Mouse (Mus musculus) telencephalon, adult 2 months (tissue): Measurements from ENCODE around the gene Tnfsf15.

Source experiments
- DNase-seq: peaks from one replicate; pipeline ENCODE4 v3.0.0-alpha.2; 2011; ENCODE audit warnings: low read depth, low spot score

Gene Tnfsf15

DNA sequence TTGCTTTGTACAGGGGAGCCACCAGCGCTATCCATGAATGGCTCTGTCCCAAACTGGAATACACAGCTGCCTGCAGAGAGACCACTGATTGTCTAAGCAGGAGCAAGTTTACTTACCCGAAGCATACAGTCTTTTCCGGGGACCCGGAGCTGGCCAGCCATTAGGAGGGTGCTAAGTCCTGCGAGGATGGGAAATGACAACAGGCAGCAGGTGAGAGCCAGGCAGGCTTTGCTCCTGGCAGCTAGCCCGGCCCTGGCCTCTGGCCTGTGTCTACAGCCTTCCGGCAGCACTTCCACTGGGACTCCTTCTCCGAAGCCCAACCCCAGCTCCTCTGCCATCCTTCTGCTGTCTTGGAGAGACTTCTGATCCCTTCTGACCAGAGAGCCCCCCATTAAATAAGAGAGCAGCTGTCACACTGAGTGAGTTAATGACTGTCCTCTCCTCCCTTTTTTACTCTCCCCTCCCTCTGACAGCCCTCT lies at the start of gene Tnfsf15:
Gene Tnfsf15, minus strand, starts transcription at position 421 of the 479 bp plus-strand sequence.
- no peak for DNase-seq

- no peak for DNase-seq
Observed at GRCm38 (mm10) chr4:63792328-63792727, 47.4 kb upstream of the Tnfsf15 start.

GRCm38 (mm10) chr4:63785466-63785865 lies 40.6 kb upstream of the Tnfsf15 start:
- no peak for DNase-seq

GRCm38 (mm10) chr4:63783826-63784225 lies 38.9 kb upstream of the Tnfsf15 start:
- no peak for DNase-seq

DNA sequence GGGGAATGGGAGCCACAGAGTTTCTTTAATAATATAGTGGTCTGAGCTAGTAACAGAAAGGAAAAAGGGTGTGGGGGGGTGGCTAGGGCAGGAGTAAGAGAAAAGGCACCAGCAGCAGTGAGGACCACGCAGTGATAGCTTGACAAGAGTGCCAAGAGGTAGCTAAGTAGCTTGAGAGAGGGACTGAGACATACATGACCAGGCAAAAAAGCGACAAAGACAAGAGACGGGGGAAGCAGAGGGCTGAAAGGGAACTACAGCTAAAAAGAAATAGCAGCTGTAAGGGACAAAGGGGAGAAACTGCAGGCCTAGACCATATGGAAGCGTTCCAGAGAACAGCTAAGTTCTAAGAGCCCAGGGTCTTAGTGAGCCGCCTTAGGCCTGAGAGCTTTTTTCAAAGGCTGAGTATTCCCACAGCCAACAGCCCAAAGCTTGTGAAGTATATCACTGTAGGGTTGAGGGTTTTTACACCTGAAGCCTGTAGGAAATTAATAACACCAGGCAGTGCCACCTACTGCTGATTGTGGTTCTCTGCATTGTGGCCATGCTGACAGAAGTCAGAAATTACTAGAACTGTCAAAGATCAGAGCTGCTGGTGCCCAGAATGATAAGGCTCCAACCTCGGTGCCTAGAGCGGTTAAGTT lies 38.2 kb upstream of the Tnfsf15 start:
- DNase-seq: no peak

GRCm38 (mm10) chr4:63777223-63777622 lies 32.3 kb upstream of the Tnfsf15 start:
- DNase-seq: no peak

DNA sequence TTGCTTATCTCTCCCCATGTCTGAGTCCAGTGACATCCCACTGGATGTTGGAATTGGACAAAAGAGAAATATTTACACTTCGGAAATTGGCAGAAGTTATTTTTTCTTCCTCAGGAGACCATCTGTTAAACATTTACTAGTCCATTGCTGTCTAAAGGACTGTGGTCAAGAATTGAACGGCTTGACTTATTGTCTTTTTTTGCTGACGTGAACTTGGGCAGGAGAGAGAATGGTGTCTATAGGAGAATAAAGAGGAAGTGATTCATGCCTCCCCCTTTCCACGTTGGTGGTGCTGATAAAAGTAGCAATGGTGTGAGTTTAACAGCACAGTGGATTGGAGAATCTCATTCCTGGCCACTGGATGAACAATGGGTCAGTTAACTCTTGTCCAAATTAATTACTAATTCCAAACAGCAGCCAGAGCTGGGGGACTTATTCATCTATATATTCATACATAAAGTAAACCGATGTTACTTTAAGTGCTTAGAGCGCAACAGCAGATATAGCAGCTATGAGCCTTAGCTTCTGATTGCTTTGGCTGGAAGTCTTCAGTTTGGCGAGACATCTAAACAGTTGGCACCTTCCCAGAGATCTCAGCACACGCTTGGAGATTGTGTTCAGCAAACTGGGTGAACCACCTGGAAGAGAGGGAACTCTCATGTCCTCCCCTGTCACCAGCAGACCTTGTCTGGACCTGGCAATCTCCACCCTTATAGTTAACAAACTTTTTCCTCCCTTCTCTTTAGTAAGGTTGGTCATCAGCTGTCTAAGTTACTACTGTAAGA lies 28.6 kb upstream of the Tnfsf15 start:
- no peak for DNase-seq

DNA sequence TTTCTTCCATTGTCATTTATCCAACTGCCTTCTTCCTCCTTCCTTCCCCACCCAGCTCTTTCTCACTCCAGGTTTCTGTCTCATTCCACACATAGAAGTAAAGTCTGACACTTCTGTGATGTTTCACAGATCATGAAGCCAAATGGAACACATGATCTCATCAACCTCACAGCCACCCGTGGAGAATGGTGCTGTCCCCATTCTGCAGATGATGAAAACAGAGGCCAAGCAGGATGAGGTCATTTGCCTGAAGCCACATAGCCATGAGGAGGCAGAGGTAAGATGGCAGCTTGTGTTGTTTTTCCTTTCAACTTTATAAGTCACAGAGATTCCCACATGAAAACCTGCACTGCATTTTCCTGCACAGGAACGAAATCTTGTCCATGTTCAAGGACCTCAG lies 27.6 kb upstream of the Tnfsf15 start:
- no peak for DNase-seq

DNA sequence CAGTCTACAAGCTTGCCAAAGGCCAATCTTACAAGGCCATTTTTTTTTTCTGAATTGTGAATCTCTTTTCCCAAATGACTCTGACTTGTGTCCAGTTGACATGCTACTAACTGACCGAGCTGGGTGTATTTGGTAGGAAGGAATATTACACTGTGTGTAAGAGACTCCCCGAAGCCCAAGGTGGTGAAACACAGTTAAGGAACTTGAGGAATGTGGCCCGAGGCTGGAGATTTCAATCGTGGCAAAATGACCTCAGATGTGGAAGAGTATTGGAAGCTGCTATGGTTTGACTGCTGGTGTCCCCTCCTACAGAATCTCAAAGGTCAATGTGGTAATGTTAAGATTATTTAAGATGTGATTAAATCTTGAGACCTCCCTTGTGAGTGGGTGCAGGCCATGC lies 26.4 kb upstream of the Tnfsf15 start:
- DNase-seq: no peak

DNA sequence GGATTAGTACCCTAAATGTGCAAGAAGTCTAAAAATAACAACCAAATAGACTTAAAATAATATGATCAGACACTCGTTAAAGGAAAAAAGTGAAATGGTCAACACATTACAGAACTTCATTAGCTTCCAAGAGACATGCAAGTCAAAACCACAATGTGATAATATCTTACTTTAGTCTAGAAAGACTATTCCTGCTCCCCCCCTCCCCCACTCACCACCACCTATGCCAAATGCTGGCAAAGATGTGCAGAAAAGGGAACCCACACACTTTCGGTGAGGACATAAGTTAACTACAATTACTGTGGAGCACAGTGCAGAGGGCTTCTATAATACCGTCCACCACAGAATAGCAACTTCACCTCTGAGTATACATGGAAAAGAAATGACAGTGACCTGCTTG lies 24.2 kb upstream of the Tnfsf15 start:
- DNase-seq: no peak

DNA sequence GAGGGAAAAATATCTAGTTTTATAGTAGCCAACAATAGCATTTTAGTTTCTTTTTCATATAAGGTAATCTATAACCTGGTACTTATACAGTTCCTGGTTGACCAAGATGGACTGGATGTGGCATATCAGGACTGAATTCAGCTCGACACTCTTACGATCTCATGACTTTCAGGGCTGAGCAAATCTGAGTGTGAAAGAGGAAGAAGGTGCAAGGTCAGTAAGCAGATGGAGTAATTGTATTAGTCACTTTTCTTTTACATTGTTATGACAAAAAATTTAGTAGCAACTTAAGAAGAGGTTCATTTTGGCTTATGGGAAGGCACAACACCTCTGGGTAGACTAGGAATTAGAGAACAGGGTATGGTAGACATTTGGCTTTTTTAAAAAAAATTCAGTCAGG lies 20.1 kb upstream of the Tnfsf15 start:
- no peak for DNase-seq

DNA sequence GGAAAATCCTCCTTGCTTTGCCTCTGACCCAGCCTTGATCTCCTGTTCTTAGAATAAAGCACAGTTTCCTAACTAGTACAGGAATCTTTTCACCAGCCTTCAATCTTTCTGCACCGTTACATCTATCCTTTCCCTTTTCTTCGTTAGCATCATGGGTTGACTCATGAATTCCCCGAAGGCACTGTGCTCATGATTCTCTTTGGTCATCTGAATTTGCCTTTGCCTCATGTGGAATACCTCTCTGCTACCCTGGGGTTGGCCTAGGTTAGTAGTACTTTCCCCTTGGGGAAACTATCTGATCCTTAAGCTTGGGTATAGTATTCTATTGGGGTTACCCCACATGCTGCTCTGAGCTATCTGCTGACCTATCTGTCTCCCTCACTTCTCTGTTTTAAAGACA lies 15.0 kb upstream of the Tnfsf15 start:
- no peak for DNase-seq

- no peak for DNase-seq
Observed at GRCm38 (mm10) chr4:63757527-63758154, 12.7 kb upstream of the Tnfsf15 start.

DNA sequence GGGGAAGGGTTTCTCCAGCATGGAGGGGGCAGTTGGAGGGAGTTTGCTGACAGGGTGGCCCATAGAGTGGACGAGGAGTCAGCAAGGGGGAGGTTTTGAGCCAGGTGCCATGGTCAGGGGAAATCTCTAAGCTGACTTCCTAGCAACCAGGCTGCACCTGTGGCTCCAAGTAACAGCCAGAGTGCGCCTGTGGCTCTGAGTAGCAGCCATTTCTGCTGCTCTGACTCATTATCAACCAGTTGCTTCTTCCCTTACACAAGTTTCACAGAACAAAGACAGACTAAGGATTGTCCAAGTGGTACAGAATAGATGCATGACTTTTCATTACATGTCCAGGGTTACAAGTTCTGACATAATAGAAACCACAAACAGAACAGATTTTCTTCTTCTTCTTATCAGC lies 11.2 kb upstream of the Tnfsf15 start:
- DNase-seq: no peak

GRCm38 (mm10) chr4:63754467-63755020 lies 9.6 kb upstream of the Tnfsf15 start:
- DNase-seq: no peak

DNA sequence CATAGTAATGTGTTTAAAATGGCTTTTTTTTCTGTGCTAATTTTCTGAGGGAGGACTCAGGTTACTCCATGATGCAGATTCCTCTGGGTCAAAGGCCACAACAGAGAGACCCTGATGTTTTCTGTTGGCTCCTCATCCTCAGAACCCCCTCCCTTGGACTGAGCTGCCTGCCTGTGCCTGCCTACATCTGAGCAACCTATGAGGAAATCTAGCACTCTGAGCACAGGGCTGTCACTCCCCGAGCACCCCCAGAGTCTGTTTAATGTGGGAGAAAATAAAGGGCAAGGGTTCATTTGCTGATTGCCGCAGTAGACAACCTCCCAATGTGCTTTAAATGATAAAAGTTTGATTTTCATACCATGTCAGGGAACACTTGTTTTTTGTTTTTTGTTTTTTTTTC lies 8.9 kb upstream of the Tnfsf15 start:
- no peak for DNase-seq

DNA sequence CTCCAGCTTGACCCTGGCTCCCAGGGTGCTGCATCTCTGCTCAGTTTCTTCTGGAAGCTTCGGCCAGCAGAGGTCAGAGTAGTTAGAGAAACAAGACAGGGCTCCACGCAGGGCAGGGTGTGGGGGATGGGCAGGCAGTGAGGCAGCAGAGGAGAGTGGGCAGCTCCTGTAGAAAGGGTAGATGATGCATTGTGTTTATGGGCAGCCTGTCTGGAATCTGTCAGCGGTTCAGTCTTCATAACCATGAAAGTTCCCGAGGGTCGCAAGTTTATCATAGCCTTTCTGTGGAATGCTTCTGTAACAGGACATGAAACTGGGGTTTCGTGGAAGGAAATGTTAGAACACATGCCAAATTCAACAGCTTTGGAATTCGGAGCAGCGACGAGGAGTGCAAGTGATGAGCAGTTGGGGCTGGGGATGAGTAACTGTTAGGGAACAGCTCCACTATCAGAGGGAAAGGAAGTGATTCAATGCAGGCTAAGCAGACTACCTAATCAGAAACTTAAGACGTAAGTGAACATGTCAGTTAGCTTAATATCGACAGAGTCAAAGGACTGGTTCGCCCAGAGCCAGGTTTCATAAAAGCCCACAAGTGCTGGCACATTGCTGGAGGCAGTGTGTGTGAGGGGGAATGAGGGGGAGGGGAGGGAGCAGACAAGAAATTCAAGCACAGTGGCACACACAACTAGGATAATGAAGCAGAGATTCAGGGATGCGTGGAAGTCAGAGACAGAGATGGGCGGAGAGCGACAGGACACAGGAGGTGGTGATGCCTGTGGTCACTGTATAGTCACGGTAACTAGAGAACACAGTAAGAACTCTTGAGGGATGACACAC lies 8.0 kb upstream of the Tnfsf15 start:
- DNase-seq: peak; percentile 5

DNA sequence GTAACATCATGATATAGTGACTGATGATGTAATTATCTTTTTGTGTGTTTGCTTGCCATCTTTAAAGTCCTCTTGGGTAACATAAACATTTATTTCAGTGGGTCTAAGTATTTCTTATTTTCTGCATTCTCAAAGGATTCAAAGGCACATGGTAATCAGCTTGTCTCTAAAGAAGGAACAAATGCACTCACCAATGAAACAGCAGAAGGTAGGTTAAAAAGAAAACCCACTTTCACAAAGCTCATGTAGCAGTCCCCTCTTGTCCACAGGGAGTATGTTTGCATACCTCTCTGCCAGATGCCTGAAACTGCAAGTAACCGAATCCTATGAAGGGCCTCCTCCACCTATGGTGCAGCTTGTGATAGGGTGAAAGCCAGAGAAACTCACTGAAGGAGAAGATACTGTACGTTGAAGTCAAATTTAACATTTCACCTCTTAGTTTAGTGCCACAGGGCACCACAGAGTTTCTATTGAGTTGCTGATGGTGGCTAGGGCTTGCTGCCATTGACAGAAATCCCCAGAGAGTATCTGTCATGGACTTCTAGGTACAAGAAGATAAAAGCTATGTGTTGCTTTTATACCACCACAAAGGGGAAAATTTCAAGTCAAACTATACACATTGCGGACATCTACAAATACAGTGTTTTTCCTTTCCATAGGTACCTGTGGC lies 3.3 kb upstream of the Tnfsf15 start:
- no peak for DNase-seq

DNA sequence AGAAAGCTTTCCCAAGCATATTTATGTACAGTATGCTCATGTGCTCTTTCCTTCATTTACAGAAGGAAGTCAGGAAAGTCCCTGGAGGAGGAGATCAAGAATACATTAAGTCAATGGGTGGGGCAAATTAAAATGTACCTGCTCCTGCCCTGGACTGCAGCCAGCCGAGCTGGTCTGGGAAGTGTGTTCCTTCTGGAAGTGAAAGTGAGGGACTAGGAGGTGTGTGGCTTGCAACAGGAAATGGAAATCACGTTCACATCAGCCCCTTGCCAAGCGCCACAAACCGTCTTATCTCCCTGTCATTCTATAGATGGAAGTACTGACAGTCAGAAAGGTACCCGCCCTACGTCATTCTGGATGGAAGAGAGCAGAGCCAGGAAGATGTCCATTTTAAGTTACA lies 358 bp upstream of the Tnfsf15 start:
- no peak for DNase-seq

DNA sequence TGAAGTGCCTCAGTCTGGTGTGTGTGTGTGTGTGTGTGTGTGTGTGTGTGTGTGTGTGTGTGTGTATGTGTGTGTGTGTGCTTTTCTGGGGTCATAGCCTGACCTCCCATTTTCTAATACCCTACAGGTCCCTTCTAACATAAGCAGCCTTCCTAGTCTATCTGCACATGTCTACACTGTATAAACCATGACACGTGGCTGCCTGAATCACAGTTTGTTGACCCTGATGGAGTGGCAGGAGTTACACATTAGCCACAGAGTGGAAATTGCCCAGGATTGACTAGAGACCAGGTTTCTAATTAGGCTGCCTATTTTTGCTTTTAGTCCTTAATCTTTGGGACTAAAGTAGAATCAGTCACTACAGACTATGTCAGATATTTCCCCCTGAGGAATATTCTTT lies 1.3 kb downstream of the Tnfsf15 start:
- no peak for DNase-seq

DNA sequence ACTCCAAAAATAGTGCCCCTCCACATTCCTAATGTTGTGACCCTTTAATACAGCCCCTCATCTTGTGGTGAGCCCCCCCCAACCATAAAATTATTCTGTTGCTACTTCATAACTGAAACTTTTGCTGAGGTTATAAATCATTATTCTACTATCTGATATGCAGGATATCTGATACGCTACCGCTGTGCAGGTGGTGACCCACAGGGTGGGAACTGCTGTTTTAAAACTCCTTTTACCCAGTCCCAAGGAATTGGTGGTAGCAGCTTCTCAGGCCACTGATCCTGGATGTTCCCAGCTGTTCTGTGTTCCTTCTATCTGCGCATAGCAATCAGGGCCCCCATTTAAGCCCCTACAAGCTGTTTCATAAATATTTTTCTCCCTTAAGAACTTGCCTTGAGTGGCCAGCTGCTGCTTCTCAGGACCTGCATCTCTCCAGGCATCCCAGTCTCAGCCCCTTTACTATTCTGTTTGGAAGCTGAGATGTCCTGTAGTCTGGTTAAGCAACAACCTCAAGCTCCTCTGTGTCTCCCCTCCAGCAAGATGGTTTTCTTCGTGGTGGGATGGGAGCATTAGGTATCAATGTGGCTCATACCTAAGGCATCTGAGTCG lies 2.0 kb downstream of the Tnfsf15 start:
- DNase-seq: no peak
